Mouse (Mus musculus): ENCODE data around the gene Slc29a2. TPM values are rescaled to one million over a fixed set of nuclear protein-coding genes. Genes with fewer than 3 reads are reported as not detected.

The Slc29a2 gene
- total and polyA plus RNA-seq, 3 experiments: 4.3 to 12.6 (median 6.9) TPM

DNA sequence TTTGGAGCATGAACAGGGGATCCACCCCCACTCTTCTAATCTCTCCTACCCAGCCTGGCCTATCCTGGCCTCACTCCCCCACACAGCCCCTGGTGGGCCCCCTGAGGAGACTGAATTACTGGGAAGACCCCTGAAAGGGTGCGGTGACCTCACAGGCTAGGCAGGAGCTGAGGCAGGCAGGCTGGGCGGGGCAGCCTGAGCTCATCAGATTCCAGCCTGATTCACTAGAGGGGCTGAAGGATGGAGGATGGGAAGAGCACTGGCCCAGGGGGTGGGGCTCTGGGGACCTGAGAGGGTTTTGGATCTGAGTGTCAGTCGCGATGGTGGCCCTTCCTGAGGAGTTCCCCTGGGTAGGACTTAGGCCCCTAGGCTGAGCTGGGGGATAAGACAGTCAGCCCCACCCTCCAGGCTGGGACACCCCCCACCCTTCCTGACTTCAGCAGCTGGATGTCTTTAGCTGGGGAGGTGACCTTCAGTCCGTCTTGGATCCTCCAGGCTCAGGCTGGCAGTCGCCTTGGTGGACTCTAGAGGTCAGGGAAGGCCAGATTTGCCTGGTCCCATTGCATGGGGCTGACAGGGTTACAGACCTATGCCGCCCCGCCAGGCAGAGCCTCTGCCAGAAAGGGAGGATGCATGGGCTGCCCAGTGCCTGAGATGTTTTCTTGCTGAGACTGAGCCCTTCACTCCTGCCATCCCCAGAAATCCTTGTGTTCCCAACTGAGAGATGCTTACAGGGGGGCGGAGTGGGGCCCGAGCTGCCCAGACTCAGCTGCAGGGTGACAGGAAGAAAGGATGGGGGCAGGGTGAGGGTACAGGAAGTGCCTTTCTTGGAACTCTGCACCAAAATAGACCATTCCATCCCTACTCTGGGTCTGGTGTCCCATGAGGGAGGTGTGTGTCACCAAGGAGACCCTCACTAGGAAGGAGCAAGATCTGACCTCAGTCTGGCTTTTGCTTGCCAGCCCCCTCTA is 35.4 kb downstream of the Slc29a2 start:
- no peak for DNase-seq

- DNase-seq: no peak
Measured at GRCm38 (mm10) chr19:5060365-5061330, 37.0 kb downstream of the Slc29a2 start.

GRCm38 (mm10) chr19:5062041-5062440 is 38.4 kb downstream of the Slc29a2 start:
- no peak for DNase-seq

- DNase-seq: no peak
Measured at GRCm38 (mm10) chr19:5062446-5062845, 38.8 kb downstream of the Slc29a2 start.

DNA sequence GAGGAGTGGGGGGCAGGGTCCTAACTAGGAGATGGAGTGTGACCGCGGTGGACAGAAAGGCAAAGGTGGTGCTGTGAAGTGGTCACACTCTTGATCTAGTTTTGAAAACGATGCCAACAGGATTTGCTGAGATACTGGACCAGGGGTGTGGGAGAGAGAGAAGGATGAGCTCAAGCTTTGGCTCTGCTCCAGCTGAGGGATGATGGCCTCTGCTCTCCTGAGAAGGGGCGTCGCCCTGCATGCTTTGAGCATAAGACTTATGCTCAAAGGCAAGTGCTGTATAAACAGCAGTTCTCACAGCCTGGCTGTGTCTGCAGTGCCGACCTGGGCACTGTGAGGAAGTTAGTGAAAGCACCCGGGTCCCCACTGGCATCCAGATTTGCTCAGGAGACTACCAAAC is 41.4 kb downstream of the Slc29a2 start:
- no peak for DNase-seq

- DNase-seq: no peak
Measured at GRCm38 (mm10) chr19:5067040-5067799, 43.6 kb downstream of the Slc29a2 start.

- peak; percentile 71 for DNase-seq
Measured at GRCm38 (mm10) chr19:5067867-5068569, 44.4 kb downstream of the Slc29a2 start, which contains the start of gene Cd248. TSS of gene Cd248 (plus strand) at chr19:5068078.

- no peak for DNase-seq
Measured at GRCm38 (mm10) chr19:5068570-5069234, 45.0 kb downstream of the Slc29a2 start.

GRCm38 (mm10) chr19:5069486-5069885 is 45.8 kb downstream of the Slc29a2 start:
- no peak for DNase-seq

DNA sequence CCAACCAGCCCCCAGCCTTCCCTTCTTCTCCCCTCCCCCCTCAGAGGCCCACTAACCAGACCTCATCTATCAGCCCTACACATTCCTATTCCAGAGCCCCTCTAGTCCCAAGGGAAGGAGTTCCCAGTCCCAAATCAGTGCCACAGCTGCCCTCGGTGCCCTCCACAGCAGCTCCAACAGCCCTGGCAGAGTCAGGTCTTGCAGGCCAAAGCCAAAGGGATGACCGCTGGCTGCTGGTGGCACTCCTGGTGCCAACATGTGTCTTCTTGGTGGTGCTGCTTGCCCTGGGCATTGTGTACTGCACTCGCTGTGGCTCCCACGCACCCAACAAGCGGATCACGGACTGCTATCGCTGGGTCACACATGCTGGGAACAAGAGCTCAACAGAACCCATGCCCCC is 46.3 kb downstream of the Slc29a2 start:
- no peak for DNase-seq

DNA sequence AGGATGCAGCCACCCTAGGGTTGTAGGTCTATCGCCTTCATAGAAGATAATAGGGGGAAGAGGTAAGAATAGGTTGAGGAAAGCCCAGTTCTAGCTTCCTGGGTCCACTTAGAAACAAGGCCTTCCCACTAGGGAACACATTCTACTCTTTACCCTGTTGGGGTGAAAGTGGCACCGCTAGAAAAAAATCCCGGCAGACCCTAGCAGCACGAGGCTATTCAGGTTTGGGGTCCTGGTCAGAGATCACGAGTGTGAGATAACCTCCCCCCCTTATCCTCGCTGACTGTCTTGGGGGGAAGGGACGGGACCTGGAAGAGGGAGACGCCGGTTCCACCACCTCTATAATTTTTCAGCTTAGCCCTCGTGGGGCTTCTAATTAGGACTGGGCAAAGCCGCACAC is 47.4 kb downstream of the Slc29a2 start:
- no peak for DNase-seq

DNA sequence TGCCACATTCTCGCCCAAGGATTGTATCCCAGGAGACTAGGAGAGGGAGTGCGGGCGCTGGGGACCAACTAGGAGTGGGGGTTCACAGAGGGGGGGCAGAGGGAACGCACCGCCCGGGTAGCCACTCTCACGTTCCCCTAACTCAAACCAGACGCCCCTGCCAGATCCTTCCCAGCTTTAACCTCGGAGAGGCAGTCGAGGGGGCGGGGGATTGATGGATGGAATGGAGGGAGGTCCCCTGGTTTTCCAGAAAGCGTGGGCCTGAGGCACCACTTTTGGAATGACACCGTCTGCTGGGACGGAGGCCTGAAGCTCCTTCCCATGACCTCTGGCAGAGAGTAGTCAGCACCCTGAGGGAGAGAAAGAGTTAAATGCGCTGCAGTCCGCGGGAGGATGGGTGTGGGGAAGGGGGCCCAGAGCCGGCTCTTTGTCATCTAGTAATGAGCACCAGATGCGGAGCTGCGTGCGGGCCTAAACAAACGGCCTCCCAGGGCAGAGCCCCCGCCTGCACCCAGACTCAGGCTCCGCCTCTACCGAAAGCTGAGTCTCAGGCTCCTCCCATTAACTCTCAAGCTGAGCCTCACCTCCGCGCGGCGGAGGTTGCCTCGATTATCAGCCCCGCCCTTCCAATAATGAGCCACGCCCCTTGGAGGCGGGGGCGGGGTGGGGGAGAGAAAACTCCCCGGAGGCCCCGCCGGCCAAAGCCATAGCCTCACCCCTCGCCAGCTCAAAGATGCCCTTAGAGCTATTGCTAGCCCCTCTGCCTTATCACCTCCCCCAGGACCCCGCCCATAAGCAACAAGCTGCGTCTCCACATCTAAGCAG is 48.1 kb downstream of the Slc29a2 start:
- DNase-seq: peak; percentile 86

DNA sequence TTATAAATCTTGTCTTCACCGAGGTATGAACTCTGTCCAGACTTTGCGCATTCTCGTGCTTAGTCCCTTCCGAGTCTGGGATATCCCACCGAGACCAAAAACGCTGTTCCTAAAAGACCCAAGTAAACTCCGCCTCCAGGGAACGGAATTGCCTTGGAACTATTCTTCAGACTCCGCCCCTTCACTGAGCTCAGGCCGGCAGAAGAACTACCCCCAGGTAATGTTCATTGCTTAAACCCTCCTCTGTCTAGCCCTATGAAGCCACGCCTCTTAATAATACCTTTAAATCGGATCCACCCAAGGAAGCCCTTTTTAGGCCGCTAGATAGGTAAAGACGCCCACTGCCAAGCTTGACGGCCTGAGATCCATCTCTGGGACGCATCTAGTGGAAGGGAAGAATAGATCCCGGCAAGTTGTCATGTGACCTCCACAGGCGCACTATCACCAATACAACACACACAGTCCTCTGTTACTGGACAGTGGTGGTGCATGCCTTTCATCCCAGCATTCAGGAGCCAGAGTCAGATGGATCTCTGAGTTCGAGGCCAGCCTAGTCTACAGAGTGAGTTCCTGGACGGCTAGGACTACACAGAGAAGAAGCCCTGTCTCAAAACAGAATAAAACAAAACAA is 48.8 kb downstream of the Slc29a2 start:
- DNase-seq: peak; percentile 38

DNA sequence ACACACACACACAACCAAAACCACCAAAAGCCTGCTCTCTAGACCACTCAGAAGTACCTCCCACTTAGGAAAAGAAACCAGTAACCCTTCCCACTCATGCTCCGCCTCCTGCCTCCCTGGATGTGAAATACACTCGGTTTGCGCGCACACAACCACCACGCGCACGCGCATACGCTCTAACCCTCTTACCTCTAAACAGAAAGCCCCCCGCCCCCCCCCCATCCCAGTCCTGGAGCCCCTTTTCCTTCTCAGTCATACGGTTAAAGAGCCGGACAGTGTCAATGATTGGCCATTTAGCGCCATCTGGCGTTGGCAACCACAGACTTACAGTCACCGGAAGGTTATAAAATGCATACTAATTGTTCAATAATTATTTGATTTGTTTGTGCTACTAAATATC is 49.4 kb downstream of the Slc29a2 start:
- DNase-seq: peak; percentile 45

DNA sequence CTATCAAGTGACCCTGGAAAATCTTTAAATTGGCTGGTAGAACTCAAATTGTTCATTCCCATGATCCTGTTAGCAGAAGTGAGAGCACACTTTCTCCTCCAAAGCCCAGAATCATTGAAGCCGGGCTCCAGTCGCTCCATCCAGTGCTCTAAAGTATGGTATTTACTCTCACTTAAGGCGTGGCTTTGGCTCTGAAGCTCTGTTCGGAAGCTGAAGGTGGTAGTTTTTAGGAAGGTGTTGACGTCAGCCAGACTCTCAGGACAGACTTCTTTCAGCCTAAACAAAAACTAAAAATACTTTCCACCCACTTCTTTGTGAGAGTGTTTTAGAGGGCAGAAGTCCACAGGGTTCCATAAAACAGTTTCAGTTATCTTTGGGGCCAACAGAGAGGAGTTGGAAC is 49.9 kb downstream of the Slc29a2 start:
- no peak for DNase-seq

DNA sequence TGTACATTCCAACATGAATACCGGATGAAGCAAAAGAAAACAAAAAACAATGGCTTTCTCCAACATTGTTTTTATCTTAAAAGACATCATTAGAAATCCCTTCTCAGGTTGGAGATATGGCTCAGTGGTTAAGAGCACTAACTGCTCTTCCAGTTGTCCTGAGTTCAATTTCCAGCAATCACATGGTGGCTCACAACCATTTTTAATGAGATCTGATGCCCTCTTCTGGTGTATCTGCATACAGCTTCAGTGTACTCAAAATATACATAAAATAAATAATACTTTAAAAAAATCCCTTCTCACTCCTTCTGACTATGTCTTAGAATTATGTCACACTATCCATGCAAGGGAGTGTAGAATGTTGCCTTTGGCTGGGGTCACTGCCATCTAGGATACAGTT is 55.6 kb downstream of the Slc29a2 start:
- DNase-seq: no peak

Data from adrenal gland, adult 2 months (tissue).